Mouse (Mus musculus): ENCODE results near the gene Kcnj5.

DNA sequence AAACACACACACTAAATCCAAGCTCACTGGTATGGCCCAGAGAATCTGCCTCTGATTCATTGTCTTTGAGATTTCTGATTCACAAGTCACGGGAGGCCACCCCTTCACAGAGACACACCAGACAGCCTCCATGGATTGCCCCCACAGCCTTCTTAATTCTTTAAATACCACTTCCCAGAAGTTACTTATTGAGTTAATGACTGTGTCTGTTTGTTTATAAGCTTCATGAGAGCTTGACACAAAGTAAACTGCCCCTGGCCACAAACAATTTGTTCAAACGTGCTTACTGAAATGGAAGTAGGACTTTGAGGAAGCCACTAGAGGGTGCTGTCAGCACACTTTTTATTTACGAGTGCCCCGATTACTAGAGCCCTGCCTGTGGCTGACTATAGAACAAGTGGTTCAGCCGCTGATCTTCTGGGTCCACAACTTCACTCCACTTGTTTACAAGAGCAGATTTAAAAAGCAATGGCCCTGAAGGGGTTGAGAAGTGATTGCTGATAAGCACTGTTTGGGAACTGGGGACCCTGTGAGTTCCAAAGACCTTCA lies 72.2 kb downstream of the Kcnj5 start:
- TF ChIP-seq EP300 (IDR thresholded peaks at IDR 0.05; ENCODE audit: low read depth): no peak
- TF ChIP-seq CTCF (IDR thresholded peaks at IDR 0.05; ENCODE audit: low read depth): peak; percentile 79

Measured in heart, postnatal 0 days (tissue).